In the genomic region with DNA sequence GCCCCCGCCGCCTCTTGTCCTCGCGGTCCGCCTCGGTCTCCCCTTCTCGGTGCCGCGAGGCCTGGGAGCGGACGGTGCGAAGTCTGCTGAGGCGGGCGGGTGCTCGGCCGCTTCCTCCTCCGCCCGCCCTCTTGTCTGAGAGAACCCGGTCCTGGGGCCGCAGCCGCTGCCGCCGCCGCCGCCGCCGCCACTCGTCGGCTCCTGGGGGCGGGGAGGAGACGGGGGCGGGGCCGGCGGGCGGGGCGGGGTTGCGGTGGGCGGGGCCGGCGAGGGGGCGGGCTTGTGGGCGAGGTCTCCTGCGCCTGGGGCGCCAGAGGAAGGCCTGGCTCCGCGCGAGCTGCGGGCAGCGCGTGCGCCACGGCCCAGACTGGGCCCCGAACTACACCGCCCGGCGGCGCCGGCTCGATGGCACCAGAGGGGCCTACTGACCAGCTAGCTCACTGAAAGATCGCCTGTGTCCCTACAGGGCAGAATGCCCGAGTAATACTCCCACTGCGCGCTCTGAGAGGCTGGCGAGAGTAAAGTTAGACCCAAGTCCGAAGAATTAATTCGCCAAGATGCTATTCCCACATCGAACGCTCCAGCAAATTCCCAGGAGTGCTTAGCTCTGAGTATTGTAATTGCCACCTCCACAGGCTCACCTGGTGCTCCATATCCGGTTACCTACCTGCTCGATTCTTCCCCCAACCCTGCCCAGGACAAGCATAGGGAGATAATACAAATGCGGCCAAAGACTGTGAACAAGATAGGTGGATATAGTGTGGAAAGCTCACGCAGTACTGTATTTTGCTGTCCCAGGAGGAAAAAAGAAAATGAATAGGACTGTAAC, we compare ENCODE assay signal across 8 mouse cellular contexts. TPM values are rescaled to one million over a fixed set of nuclear protein-coding genes. Genes with fewer than 3 reads are reported as not detected.
DNase-seq lines count a peak whose midpoint lies in the region; ATAC-seq lines count a peak whose summit lies in the region.

A gene (minus strand): TSS at position 165 of the 829 bp plus-strand sequence.

- H3K36me3 ChIP-seq in hindbrain, embryonic 10.5 days, result no peaks in the 10 kb centered on the region
- no peaks in the 10 kb centered on the region for H3K36me3 ChIP-seq in lung, embryonic 16.5 days (ENCODE audit: control insufficient read depth, insufficient read depth, low read length)

- peak within 1 kb of the TSS; percentile 99 for H3K27ac ChIP-seq in hindbrain, embryonic 10.5 days
- H3K27ac ChIP-seq in lung, embryonic 16.5 days (ENCODE audit: low read length), result peak within 1 kb of the TSS; percentile 97

- 3% methylated on average over 60 of the region's 72 CpGs for WGBS in hindbrain, embryonic 10.5 days
- 6% methylated on average over 20 of the region's 72 CpGs for WGBS in lung, embryonic 16.5 days

- peak; percentile 91 for DNase-seq in Muller cell, postnatal 12 days (ENCODE audit: inconsistent ontology term)
- DNase-seq in cerebellum, adult 9-10 months, result peak; percentile 85
- DNase-seq in hindbrain, embryonic 10.5 days (ENCODE audit: low spot score), result peak; percentile 92
- peak; percentile 87 for DNase-seq in layer of hippocampus, adult 9-11 months
- DNase-seq in ovary, adult 18-20 months (ENCODE audit: low spot score), result peak; percentile 83
- DNase-seq in thymus, postnatal 0 days (ENCODE audit: low spot score), result peak; percentile 82

- ATAC-seq in frontal cortex, adult (ENCODE audit: low TSS enrichment), result peak; percentile 94
- peak; percentile 97 for ATAC-seq in lung, embryonic 16.5 days (ENCODE audit: low read depth)

- peak within 1 kb of the TSS; percentile 98 for H3K4me3 ChIP-seq in hindbrain, embryonic 10.5 days
- peak within 1 kb of the TSS; percentile 91 for H3K4me3 ChIP-seq in lung, embryonic 16.5 days (ENCODE audit: low read length)

- no peaks in the 10 kb centered on the region for H3K9me3 ChIP-seq in hindbrain, embryonic 10.5 days
- no peaks in the 10 kb centered on the region for H3K9me3 ChIP-seq in lung, embryonic 16.5 days (ENCODE audit: control insufficient read depth, low read length)

- peaks cover 42% of the 10 kb centered on the region for H3K4me1 ChIP-seq in hindbrain, embryonic 10.5 days (replicated peaks)
- H3K4me1 ChIP-seq in lung, embryonic 16.5 days (replicated peaks; ENCODE audit: control insufficient read depth, insufficient read depth, low read length), result peaks cover 14% of the 10 kb centered on the region; the same call in 1 of the 2 replicates

- peak within 1 kb of the TSS; percentile 73 for H3K4me2 ChIP-seq in lung, embryonic 16.5 days (ENCODE audit: low read depth, low read length)

- H3K9ac ChIP-seq in lung, embryonic 16.5 days (ENCODE audit: low read length), result peak within 1 kb of the TSS; percentile 97

- no peaks in the 10 kb centered on the region for H3K27me3 ChIP-seq in hindbrain, embryonic 10.5 days (ENCODE audit: insufficient read depth, poor library complexity, severe bottlenecking)
- no peaks in the 10 kb centered on the region for H3K27me3 ChIP-seq in lung, embryonic 16.5 days (ENCODE audit: control insufficient read depth, insufficient read depth, low read depth, low read length)

RNA-seq across cellular contexts. Expression of the gene that starts here (rescaled TPM):
- 13.0 and 13.3 TPM in 2 replicates for polyA plus RNA-seq in hindbrain, embryonic 10.5 days (2016; fragmentation: Nextera tagmentation; extraction: Ambion mirVana)
- polyA plus RNA-seq in lung, embryonic 16.5 days (2015; fragmentation: Nextera tagmentation; extraction: Ambion mirVana), result 16.4 and 17.6 TPM in 2 replicates
- 7.3 and 8.7 TPM in 2 replicates for polyA plus RNA-seq in thymus, postnatal 0 days (2015; fragmentation: Nextera tagmentation; extraction: Ambion mirVana)

Comparison
In these comparisons a context has a peak if more than half of its experiments do, and no peak if none do; other contexts are left out.
1. Peak in every context shown above with its lines: DNase-seq, ATAC-seq, H3K4me3 ChIP-seq and H3K27ac ChIP-seq.